Mouse (Mus musculus): ENCODE data around the gene Akap17b.
"Not testable (repeated sequence)": the region's sequence is repeated elsewhere in the genome, so short reads cannot be mapped to it uniquely, and the experiment has no call there.

The Akap17b gene

DNA sequence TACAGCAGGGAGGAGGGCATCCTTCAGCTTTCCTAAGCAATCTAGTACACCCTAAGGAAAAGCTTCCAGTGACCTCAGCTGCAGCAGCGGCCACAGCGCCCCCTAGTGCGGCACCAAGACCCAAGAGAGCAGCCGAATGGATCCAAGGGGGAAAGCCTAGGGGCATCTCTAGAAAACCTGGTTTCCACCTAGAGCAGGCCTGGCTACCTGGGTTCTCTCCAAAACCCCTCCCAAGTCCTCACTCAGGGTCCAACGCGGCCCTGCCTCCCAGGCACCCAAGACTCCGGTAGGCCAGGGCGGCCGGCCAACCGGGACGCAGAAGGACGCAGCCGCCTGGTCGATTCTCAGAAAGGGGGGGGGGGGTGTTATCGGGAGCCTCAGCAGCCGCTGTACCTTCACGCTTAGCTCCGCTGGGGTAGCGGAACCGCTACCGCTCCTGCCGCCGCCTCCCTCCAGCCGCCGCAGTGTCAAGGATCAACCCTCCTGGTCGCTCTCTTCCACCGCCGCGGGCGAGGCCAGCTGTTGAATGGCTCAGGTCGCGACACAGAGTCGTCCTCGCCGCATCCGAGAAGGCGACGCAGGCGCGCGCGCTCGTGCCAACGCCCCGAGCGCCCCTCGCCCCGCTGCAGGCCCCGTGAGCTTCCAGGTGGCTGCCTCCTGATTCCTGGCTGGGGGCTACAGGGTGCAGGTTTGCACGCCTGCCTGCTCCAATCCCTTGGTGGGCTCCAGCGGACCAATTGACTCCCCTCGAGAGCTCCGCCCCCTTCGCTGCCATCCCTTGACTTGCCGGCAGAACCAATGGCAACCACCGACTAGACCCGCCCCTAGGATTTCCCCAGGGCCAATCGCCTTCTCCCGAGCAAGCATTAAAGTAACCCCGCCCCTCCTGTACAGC, at the start of gene Akap17b:
TSS of gene Akap17b (minus strand) at position 739 of the 895 bp plus-strand sequence.
- DNase-seq (ENCODE audit: inconsistent age in 2 of 2, low spot score in 1 of 2): peak; percentile 88 to 95

DNA sequence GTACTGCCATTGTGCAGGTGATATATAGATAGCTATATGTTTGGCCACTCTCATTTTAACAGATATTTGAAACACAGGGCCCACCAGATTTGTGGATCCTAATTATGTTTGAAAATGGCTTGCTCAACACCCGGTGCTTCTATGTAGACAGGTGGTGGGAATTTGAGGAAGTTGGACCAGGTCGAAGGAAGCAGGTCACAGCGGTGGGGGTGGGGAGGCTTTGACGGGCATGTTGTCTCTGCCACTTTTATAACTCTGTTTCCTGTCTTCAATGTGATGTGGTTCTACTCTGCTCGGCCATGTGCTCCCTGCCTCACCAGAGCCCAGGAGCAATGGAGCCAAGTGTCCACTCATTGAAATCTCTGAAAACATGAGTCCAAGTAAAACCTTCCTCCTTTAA, 46.2 kb upstream of the Akap17b start:
- no peak for DNase-seq (ENCODE audit: inconsistent age in 2 of 2, low spot score in 1 of 2)

DNA sequence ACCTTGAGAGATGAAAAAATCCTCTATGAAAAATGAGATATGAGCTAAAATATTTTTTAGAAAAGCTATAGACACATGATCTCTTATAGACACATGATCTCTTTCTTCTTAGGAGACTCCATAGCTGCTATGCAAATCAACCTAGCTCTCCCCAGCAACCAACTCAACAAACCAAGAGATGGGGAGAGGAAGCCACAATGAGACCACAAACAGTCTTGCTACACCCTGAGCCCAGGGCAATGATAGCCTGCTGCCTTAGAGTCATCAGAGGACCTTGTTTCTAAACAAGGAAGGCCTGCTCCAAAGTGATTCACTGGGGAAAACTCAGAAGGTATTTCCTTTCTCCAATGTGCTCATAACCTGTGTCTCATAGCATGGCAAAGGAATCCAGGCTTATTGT, 44.5 kb upstream of the Akap17b start:
- DNase-seq (ENCODE audit: inconsistent age in 2 of 2, low spot score in 1 of 2): no peak

DNA sequence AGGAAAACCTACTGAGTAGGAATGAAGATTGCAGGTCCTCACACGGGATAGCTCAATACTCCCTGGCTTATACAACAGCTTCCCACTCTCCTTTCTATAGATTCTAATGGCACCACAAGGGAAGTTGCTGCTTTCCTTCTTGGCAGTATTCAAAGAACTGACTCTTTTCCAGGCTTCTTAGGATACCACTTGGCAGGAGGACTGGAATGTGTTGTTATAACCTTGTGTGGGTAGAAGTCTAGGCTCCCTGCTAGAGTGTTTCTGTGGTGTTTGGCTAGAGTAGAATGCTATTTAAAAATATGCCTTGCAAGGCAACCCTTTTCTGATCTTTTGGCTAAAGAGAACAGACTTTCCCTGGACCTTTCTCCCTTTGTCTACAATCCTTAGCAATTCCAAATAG, 31.6 kb upstream of the Akap17b start:
- peak in 1 of 2 experiments; percentile 25 for DNase-seq (ENCODE audit: inconsistent age in 2 of 2, low spot score in 1 of 2)

DNA sequence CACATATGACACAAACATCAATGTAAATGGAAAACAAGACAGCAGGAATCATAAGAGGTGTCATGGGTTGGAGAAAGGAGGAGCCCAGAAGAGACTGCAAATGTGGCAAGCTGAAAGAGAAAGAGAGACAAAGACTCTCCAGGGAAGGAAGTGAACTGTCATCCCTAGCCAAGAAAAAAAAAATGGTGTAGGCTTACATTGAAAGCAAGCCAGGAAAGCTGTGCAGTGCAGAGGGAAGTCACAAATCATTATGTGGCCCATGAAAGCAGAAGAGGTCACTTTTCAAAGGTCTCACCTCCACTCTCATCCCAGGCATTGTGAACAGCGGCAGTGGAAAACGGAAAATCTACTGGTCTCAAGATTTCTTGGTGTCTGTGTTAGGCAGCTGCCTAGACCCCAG, 27.5 kb upstream of the Akap17b start:
- DNase-seq (ENCODE audit: inconsistent age in 2 of 2, low spot score in 1 of 2): peak; percentile 11 to 67

DNA sequence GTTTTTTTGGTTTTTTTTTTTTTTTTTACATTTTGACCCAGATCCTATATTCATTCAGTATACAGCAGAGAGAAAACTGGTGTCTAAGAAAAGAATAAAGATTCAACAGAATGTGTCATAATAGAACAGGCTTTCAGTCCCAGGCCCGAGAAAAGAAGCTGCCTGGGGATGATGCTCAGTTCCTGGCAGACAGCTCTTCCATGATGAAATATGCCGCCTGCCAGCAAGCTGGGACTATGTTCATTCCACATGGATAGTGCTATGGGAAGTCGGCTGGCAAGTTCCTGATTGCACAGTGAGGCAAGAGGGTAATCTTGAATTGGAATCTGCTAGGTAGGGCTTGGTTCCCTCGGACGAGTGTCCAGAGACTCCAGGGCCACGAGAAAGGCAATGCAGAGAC, 5.1 kb downstream of the Akap17b start:
- DNase-seq (ENCODE audit: inconsistent age in 2 of 2, low spot score in 1 of 2): peak in 1 of 2 experiments; percentile 4

DNA sequence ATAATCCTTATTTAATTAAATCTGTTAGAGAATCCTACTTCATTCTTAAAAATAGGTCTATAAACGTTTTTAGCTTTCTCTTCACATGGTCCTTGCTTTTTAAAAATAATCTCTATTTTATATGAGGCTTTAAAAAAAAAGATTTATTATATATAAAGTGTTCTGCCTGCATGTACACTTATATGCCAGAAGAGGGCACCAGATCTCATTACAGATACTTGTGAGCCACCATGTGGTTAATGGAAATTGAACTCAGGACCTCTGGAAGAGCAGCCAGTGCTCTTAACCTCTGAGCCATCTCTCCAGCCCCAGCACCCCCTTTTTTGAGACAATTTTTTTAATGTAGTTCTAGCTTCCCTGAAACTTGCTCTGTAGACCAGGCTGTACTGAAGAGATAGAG, 14.4 kb downstream of the Akap17b start:
- no peak for DNase-seq (ENCODE audit: inconsistent age in 2 of 2, low spot score in 1 of 2)

DNA sequence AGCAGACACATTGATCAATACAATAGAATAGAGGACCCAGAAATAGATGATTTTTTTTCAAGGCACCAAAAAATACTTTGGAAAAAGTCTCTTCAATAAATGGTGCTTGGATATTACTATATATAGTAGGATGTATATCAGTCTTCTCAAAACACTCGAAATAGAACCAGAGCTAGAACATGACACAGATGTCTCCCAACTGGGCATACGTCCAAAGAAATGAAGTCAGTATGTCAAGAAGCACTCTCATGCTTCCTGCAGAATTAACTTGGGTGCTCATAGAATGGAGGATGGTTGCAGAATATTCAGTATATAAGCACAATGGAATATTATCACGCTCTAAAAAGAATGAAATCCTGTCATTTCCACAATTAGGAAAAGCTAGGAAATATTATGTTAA, 17.1 kb downstream of the Akap17b start:
- DNase-seq (ENCODE audit: inconsistent age in 2 of 2, low spot score in 1 of 2): no peak

DNA sequence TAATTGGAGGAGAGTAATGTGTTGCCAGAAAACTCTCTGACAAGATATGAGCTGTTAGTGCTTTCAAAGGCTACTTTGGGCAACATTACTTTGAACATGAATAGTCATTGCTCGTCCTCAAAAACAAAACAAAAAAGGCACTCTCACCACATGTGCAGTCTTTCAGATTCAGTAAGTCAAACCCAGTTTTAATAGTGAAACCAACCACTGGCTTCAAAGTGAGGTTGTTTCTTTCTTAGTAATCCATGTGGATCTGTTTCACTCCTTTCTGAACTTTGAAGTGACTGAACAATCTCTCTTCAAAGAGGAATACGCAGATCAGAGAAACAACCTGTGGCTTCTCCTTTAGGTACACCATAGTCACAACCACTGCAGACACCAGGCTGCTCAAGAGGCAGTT, 36.1 kb downstream of the Akap17b start:
- no peak for DNase-seq (ENCODE audit: inconsistent age in 2 of 2, low spot score in 1 of 2)

DNA sequence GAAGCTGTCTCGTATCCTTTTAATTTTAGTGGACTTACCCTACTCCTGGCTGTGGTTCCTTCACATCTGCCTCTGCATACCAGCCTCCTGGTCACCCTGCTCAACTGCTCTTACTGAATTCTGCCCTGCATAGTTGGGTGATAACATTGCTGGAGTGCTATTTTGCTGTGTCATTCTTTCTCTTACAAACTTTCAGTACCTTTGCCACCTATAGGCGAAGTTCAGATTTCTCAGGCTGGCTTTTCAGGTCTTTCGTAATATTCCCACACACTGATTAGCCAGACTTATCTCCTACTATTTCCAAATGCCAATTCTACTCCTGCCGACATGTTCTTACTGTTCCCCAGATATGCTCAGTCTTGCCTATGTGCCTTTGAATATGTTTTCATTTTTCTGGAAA, 41.2 kb downstream of the Akap17b start:
- no peak for DNase-seq (ENCODE audit: inconsistent age in 2 of 2, low spot score in 1 of 2)

DNA sequence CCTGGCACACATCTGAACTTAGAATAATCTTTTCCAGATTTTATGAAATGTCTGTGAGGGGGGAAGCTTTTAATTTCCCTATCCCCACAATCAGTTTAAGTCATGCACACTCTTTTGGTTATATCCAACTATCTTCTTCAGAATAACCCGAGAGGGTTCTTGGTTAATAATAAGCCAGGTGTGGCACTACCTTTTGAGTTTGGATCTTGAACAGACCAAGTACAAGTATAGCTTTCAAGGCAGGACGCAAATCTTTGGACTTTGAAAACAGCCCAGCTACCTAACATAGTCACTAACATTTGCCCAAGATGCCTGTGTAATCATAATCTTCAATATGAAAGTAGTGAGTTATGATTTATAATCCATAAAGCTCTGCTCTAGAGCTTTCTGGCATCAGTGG, 42.3 kb downstream of the Akap17b start:
- no peak for DNase-seq (ENCODE audit: inconsistent age in 2 of 2, low spot score in 1 of 2)

DNA sequence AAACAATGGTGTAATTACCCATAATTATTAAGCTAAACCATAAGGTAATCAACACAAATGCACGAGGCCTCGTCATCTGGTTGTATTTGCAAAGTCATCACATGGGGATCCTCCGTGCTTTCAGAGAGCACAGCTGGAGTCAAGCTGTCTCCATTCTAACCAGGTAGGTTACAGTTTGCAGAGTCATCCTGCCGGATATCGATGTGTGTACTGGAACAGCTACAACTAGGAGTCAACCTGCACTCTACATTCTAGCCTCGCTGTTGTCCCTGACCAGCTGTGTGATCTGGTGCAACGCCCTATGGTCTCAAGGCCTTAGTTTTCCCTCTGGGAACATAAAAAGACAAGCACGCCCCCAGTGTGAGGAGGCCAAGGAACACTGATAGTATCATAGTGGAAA, 45.1 kb downstream of the Akap17b start:
- DNase-seq (ENCODE audit: inconsistent age in 2 of 2, low spot score in 1 of 2): peak; percentile 36 to 74

DNA sequence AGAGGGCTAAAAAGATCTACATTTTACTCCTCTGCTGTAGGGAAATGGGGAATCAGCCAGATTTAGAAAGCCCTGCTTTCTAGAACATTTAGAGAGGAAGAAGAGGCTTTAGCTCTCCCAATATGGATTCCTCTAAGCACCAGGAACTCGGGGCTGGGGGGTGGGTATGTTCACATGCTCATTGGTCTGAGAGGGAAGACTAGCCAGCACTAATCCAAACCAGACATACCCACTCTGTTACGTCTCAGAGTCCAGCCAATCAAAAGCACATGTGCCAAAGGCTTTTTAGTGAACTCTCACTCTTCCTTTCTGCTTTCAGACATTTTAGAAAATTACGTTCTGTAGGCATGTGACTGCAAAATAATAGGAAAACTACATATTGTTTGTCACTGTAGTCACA, 45.5 kb downstream of the Akap17b start:
- DNase-seq (ENCODE audit: inconsistent age in 2 of 2, low spot score in 1 of 2): peak in 1 of 2 experiments; percentile 47

DNA sequence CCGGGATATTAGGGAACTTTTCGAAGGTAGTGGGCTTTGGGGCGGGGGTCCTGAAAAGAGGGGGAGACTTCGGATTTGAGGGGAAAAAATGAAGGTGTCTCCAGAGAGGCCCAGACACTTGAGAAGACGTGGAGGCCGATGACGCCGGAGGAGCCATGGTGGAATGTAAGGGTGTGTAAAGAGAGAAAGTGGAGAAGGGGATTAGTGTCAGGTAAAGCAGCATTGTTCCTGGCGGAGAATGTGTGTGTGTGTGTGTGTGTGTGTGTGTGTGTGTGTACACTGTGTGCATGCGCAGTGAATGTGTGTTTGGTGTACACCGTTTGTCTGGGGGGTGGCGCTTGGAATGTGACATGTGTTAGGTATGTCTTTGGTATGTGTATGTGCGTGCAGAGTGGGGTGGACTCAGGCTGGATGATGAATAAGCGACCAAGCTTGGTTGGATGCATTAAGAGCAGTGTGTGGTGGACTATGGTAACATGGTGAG, 46.3 kb downstream of the Akap17b start:
- peak; percentile 31 to 53 for DNase-seq (ENCODE audit: inconsistent age in 2 of 2, low spot score in 1 of 2)

DNA sequence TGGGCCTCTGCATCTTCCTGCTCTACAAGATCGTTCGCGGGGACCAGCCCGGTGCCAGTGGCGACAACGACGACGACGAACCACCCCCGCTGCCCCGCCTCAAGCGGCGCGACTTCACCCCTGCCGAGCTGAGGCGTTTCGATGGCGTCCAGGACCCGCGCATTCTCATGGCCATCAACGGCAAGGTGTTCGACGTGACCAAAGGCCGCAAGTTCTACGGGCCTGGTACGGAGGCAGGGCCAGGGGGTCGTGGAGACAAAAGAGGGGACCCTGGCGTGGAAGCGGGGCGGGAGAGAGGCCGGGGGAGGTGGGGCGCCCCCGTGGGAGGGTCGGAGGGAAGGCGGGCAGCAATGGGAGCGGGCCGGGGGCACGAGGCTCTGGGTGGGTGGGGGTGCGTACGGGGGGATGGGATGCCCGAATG, 46.8 kb downstream of the Akap17b start:
- DNase-seq (ENCODE audit: inconsistent age in 2 of 2, low spot score in 1 of 2): no peak

DNA sequence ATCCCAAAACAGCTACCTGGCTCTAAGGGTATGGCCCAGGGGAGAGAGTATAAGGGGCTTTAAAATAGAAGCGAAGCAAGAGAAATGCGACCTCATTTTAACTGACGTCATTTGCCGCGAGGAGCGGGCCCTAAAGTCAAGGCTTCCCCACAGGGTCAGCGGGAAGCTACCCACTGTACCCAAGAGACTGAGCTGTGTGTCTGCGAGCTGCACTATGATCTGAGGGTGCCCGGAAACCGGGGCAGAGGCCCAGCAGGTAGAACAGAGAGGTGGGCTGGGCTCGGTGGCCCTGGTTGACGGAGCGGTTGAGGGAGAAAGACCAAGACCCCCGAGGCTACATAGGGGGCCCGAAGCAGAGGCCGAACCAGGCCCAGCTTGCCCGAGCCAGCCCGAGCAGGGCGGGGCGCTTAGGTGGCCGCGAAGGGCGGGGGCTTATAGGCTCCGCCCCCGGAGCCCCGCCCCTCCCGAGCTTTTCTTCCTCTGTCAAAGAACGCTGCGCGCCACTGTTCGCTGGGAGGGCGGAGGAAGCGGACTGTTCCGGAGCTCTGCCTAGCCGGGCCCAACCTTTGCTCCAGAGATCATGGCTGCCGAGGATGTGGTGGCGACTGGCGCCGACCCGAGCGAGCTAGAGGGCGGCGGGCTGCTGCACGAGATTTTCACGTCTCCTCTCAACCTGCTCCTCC, 47.3 kb downstream of the Akap17b start, which contains the start of gene Pgrmc1:
TSS of gene Pgrmc1 (plus strand) at position 500 of the 683 bp plus-strand sequence.
- peak; percentile 87 to 95 for DNase-seq (ENCODE audit: inconsistent age in 2 of 2, low spot score in 1 of 2)

DNA sequence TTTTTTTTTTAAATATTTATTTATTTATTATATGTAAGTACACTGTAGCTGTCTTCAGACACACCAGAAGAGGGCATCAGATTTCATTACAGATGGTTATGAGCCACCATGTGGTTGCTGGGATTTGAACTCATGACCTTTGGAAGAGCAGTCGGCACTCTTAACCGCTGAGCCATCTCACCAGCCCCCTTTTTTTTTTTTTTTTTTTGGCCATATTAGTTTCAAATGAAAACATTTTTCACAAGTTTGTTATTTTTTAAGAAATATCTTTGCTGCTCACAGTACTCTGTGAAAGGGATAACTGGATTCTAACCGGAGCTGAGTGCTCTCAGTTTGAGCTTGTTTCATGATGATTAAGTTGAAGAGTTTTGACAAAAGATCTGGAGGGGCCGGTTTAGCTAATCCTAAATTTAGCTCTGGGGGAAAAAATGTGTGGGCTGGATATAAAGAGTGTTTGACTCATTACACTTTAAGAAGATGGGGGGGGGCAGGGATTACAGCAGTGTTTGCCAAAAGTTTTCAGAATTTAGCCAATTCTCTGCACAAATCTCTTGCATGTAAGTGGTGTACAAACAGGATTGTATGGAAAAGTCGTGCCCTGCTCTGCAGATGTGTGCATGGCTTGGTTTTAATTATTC, 48.6 kb downstream of the Akap17b start:
- DNase-seq (ENCODE audit: inconsistent age in 2 of 2, low spot score in 1 of 2): not testable (repeated sequence)

DNA sequence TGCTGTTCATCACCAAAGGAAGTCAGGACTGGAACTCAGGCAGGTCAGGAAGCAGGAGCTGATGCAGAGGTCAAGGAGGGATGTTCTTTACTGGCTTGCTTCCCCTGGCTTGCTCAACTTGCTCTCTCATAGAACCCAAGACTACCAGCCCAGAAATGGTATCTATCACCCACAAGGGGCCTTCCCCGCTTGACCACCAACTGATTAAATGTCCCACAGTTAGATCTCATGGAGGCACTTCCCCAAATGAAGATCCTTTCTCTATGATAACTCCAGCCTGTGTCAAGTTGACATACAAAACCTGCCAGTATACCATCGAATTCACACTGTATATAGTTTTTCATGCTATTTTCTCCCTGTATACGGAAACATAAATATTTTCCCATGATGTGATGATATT, 49.9 kb downstream of the Akap17b start:
- DNase-seq (ENCODE audit: inconsistent age in 2 of 2, low spot score in 1 of 2): no peak

DNA sequence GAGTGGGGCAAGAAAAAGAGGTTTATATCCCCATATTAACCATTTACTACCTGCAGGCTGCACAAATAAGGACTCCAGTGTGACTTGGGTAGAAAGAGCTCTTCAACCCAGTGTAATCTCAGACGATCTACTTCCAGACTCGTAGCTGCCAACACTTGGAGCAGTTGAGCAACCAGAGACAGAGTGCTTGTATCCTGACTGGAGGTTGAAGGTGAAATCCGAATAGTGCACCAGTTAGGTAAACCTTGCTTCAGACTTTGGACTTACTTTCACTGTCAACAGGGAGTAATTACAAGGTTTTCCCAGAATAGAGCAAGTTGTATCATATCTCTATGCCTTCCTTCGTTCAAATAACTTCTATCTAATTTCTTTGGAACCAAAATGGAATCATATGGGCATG, 53.7 kb downstream of the Akap17b start:
- DNase-seq (ENCODE audit: inconsistent age in 2 of 2, low spot score in 1 of 2): no peak

DNA sequence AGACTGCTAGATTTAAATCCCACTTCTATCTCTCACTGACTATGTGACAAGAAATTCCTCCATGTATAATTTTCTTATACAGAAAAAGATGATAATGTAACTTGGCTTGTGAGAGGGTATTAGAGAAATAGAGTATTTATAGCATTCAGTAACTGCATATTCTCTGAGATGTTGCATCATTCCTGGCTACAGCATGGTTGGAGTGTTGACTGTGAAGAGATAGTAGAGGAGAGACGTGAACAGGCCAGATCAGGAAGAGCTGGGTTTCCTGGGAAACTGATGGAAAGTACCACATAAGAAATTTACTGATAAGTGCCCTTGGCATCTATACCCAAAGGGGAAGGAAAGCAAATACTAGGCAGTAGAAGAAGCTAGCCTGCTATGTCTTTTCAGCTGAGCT, 54.1 kb downstream of the Akap17b start:
- DNase-seq (ENCODE audit: inconsistent age in 2 of 2, low spot score in 1 of 2): no peak

DNA sequence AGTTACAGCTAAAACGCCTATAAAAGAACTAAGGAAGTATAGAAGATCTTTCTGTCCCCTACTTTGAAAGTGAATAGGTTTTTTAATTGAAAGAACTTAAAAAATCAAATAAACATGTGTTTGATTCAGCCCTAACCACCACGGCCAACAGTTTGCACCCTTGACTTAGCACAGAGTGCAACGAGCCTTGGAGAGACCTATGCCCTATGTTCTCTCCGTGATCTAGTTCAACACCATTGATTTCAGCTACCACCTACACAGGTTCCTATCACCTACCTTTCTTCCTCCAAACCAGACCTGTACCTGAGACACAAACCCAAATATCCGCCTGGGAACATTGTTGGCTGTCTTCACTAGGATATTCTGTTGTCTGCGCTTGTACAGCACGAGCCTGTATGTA, 54.9 kb downstream of the Akap17b start:
- DNase-seq (ENCODE audit: inconsistent age in 2 of 2, low spot score in 1 of 2): no peak
